Mouse (Mus musculus): ENCODE results near the gene Lrrc2. TPM values are rescaled to one million over a fixed set of nuclear protein-coding genes. Genes with fewer than 3 reads are reported as not detected.

Lrrc2 gene
- polyA plus RNA-seq, 1 experiment from 2014 or later: 1.5 TPM

GRCm38 (mm10) chr9:111019022-111019421 lies 67.7 kb downstream of the Lrrc2 start, which contains the start of gene Ltf:
Gene Ltf (plus strand): TSS chr9:111019271.
- H3K4me1 ChIP-seq: no peaks in the 10 kb centered on the region
- H3K36me3 ChIP-seq: no peaks in the 10 kb centered on the region
- H3K4me2 ChIP-seq: no peak within 1 kb of the TSS
- no peak within 1 kb of the TSS for H3K9ac ChIP-seq (replicated peaks)
- no peaks in the 10 kb centered on the region for H3K27me3 ChIP-seq (replicated peaks)
- no peak within 1 kb of the TSS for H3K27ac ChIP-seq (replicated peaks)
- H3K9me3 ChIP-seq (replicated peaks): no peaks in the 10 kb centered on the region
- no peak for ATAC-seq (ENCODE audit: low FRiP score)
- 92% methylated on average over 5 of the region's 5 CpGs for whole genome bisulfite sequencing
- no peak within 1 kb of the TSS for H3K4me3 ChIP-seq (replicated peaks)

GRCm38 (mm10) chr9:111026791-111027190 lies 75.4 kb downstream of the Lrrc2 start:
- Histone ChIP-seq H3K9me3 (replicated peaks) (no peaks in the 10 kb centered on the region), H3K36me3 (no peaks in the 10 kb centered on the region), H3K9ac (replicated peaks) (no peak overlapping the region), H3K4me3 (replicated peaks) (no peak overlapping the region), H3K4me1 (no peaks in the 10 kb centered on the region), H3K4me2 (no peak overlapping the region), H3K27me3 (replicated peaks) (no peaks in the 10 kb centered on the region), H3K27ac (replicated peaks) (no peak overlapping the region)
- 93% methylated on average over 10 of the region's 10 CpGs for WGBS
- no peak for ATAC-seq (ENCODE audit: low FRiP score)

Small RNA genes within 50 kb of the gene (microRNA-seq; reads per million reads assigned to microRNA genes)
- gene Gm24269: not detected

Other genes with a start within 250 kb of the Lrrc2 start
- gene Myl3, start 209.7 kb upstream of the Lrrc2 start, polyA plus RNA-seq (2015; fragmentation: Nextera tagmentation; extraction: Ambion mirVana): 1.9 and 4.1 TPM in 2 replicates
- 12.9 and 17.0 TPM in 2 replicates for gene Pth1r, start 204.4 kb upstream of the Lrrc2 start, polyA plus RNA-seq (2015; fragmentation: Nextera tagmentation; extraction: Ambion mirVana)
- not detected in 2 replicates for gene Prss42, start 153.4 kb upstream of the Lrrc2 start, polyA plus RNA-seq (2015; fragmentation: Nextera tagmentation; extraction: Ambion mirVana)
- not detected in 2 replicates for gene Prss44, start 137.6 kb upstream of the Lrrc2 start, polyA plus RNA-seq (2015; fragmentation: Nextera tagmentation; extraction: Ambion mirVana)
- gene Prss43, start 124.9 kb upstream of the Lrrc2 start, polyA plus RNA-seq (2015; fragmentation: Nextera tagmentation; extraction: Ambion mirVana): not detected in 2 replicates
- gene Prss45, start 117.0 kb upstream of the Lrrc2 start, polyA plus RNA-seq (2015; fragmentation: Nextera tagmentation; extraction: Ambion mirVana): not detected in 2 replicates
- gene Prss46, start 107.0 kb upstream of the Lrrc2 start, polyA plus RNA-seq (2015; fragmentation: Nextera tagmentation; extraction: Ambion mirVana): not detected in 2 replicates
- gene Prss50, start 93.6 kb upstream of the Lrrc2 start, polyA plus RNA-seq (2015; fragmentation: Nextera tagmentation; extraction: Ambion mirVana): 0.59 and 0.75 TPM in 2 replicates
- gene Als2cl, start 71.7 kb upstream of the Lrrc2 start, polyA plus RNA-seq (2015; fragmentation: Nextera tagmentation; extraction: Ambion mirVana): 3.2 TPM in 2 replicates
- 5.9 and 7.2 TPM in 2 replicates for gene Tmie, start 71.4 kb upstream of the Lrrc2 start, polyA plus RNA-seq (2015; fragmentation: Nextera tagmentation; extraction: Ambion mirVana)
- gene Fam240a, start 34.7 kb upstream of the Lrrc2 start, polyA plus RNA-seq (2015; fragmentation: Nextera tagmentation; extraction: Ambion mirVana): not detected in 2 replicates
- gene Tdgf1, start 5.4 kb upstream of the Lrrc2 start, polyA plus RNA-seq (2015; fragmentation: Nextera tagmentation; extraction: Ambion mirVana): 0.28 and 0.45 TPM in 2 replicates
- gene Rtp3, start 39.0 kb downstream of the Lrrc2 start, polyA plus RNA-seq (2015; fragmentation: Nextera tagmentation; extraction: Ambion mirVana): 0.10 TPM in 1 of 2 replicates, not detected in the other
- gene Ltf, start 67.7 kb downstream of the Lrrc2 start, polyA plus RNA-seq (2015; fragmentation: Nextera tagmentation; extraction: Ambion mirVana): 0.88 and 1.5 TPM in 2 replicates
- 0.98 and 1.3 TPM in 2 replicates for gene Ccrl2, start 106.0 kb downstream of the Lrrc2 start, polyA plus RNA-seq (2015; fragmentation: Nextera tagmentation; extraction: Ambion mirVana)
- 46.0 and 46.7 TPM in 2 replicates for gene Lrrfip2, start 166.0 kb downstream of the Lrrc2 start, polyA plus RNA-seq (2015; fragmentation: Nextera tagmentation; extraction: Ambion mirVana)

All from neural tube, embryonic 15.5 days (tissue).